Mouse (Mus musculus): ENCODE measurements around the gene Fam204a.

DNA sequence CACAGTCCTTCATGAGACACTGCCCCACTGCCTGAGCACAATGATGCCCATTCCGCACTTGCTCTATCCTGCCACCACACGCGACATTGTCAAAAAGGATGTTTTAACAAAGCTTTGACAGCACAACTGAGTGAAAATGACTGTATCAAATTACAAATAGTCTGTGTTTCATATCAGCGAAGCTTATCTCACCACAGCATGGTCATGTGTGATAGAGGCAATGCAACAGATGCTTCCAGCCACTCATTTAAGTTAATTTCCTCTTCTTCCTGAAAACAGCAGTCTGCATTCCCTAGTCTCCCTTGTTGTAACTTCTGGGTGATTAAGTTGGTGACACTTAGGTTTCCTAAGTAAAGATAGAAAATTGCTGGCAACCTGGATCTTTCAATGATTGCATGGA, 33.7 kb downstream of the Fam204a start:
- TF ChIP-seq CTCF (IDR thresholded peaks at IDR 0.05; ENCODE audit: insufficient read depth, low read depth, low read length) (no peak), POLR2A (IDR thresholded peaks at IDR 0.05; ENCODE audit: insufficient read depth, low read depth, low read length) (no peak)

Data from olfactory bulb, adult 2 months (tissue).